Mouse (Mus musculus) CH12.LX (cell line): ENCODE measurements around the gene Sh3rf1.

Source experiments
- CTCF ChIP-seq, 2 experiments: IDR thresholded peaks in 1 of 2; conservative IDR thresholded peaks in 1 of 2; 2 replicates each; pipeline ENCODE4 v1.5.1; 2011 to 2012; ENCODE audit warnings: low read depth in 2 of 2, low read length in 2 of 2, improper control_type of control experiment in 1 of 2, inconsistent platforms in 1 of 2, mild to moderate bottlenecking in 1 of 2, moderate library complexity in 1 of 2
- E2F4 ChIP-seq: IDR thresholded peaks from 2 replicates; pipeline ENCODE4 v1.6.1; 2011; ENCODE audit warnings: low read depth, low read length, improper control_type of control experiment; ENCODE audit not compliant: insufficient replicate concordance
- JUN ChIP-seq: IDR thresholded peaks from 2 replicates; pipeline ENCODE4 v1.6.1; 2011; ENCODE audit warnings: low read depth, mild to moderate bottlenecking, low read length, improper control_type of control experiment, moderate library complexity; ENCODE audit not compliant: insufficient read depth
- POLR2A ChIP-seq: IDR thresholded peaks from 2 replicates; pipeline ENCODE4 v1.6.1; 2011; ENCODE audit warnings: low read depth, mild to moderate bottlenecking, improper control_type of control experiment, low read length
- ZMIZ1 ChIP-seq: IDR thresholded peaks from 2 replicates; pipeline ENCODE4 v1.6.1; 2012; ENCODE audit warnings: low read depth, mild to moderate bottlenecking, inconsistent platforms, low read length, improper control_type of control experiment

DNA sequence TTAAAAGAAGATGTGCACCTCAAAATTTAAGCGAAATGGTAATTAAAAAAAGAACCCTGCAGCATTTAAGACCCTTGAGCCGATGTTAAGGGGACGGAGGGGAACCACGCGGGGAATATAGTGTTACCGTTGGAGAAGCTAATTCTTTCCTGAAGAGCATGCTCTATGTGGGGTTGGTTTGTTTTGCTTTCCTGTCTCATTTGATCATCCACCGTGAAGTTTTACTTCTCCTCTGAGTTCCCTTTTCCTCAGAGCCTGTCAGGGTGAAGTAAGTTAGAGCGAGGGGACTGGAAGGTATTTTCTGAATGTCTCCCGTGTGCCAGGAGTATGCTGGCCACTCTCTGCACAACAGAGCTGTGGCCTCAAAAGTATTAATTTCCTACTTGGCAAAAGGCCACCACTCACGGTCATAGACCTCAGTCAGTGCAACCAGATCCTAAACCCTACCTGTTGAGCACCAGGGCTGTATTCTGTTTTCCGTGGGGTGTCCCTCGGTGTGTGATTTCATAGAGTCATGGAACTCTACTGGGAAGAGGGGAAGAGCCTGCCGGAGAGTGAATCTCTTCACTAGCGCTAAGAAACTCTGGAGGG is 63.2 kb downstream of the Sh3rf1 start:
- TF ChIP-seq CTCF (conservative IDR thresholded peaks at IDR 0.05 in 1 of 2, IDR thresholded peaks at IDR 0.05 in 1 of 2; ENCODE audit: low read depth in 2 of 2, low read length in 2 of 2) (no peak), ZMIZ1 (no peak), JUN (no peak), POLR2A (no peak), E2F4 (no peak)
